Mouse (Mus musculus) stomach, embryonic 15.5 days (tissue): ENCODE measurements around the gene Ctsc. TPM values are rescaled to one million over a fixed set of nuclear protein-coding genes. Genes with fewer than 3 reads are reported as not detected.
A peak's percentile ranks its signal among the peaks of the same experiment; 100 is the strongest.
"Not testable (repeated sequence)": the region's sequence is repeated elsewhere in the genome, so short reads cannot be mapped to it uniquely, and the experiment has no call there.

Source experiments
- ATAC-seq: fragments of 200-750 bp; cut with Nextera tagmentation; 2 replicates; pipeline ENCODE4 v1.8.0; 2017; ENCODE audit warnings: low read depth, moderate number of reproducible peaks, moderate TSS enrichment; ENCODE audit not compliant: insufficient read depth, low FRiP score
- H3K27ac ChIP-seq: fragments of 300-500 bp; sonication (generic); 2 replicates; pipeline ENCODE4 v1.5.1; 2015; ENCODE audit warnings: mild to moderate bottlenecking, inconsistent platforms
- H3K27me3 ChIP-seq: fragments of 300-500 bp; sonication (generic); replicated peaks from 2 replicates; pipeline ENCODE4 v1.6.1; 2015; ENCODE audit warnings: inconsistent platforms
- H3K36me3 ChIP-seq: fragments of 300-500 bp; sonication (generic); 2 replicates; pipeline ENCODE4 v1.6.1; 2015; ENCODE audit warnings: inconsistent platforms
- H3K4me1 ChIP-seq: fragments of 300-500 bp; sonication (generic); 2 replicates; pipeline ENCODE4 v1.6.1; 2015; ENCODE audit warnings: inconsistent platforms
- H3K4me2 ChIP-seq: fragments of 300-500 bp; sonication (generic); 2 replicates; pipeline ENCODE4 v1.6.1; 2015; ENCODE audit warnings: mild to moderate bottlenecking, inconsistent platforms
- H3K4me3 ChIP-seq: fragments of 300-500 bp; sonication (generic); replicated peaks from 2 replicates; pipeline ENCODE4 v1.5.1; 2015; ENCODE audit warnings: inconsistent platforms
- H3K9ac ChIP-seq: fragments of 300-500 bp; sonication (generic); 2 replicates; pipeline ENCODE4 v1.6.1; 2015; ENCODE audit warnings: inconsistent platforms
- H3K9me3 ChIP-seq: fragments of 300-500 bp; sonication (generic); 2 replicates; pipeline ENCODE4 v1.6.1; 2016; ENCODE audit warnings: inconsistent platforms
- WGBS: fragments of 180-500 bp; shearing (Covaris S2); methylation state at CpG from one replicate; pipeline ENCODE4 v1.1.7; 2015; 5-methylcytosine and 5-hydroxymethylcytosine counted together
- polyA plus RNA-seq: library from polyadenylated mRNA; unstranded; fragments of >200 nt; fragmentation: Nextera tagmentation; extraction: Ambion mirVana; gene quantifications from 2 replicates; pipeline ENCODE4 v1.2.1, GENCODE M21; 2015

The Ctsc gene
- 110 and 114 TPM in 2 replicates for polyA plus RNA-seq

DNA sequence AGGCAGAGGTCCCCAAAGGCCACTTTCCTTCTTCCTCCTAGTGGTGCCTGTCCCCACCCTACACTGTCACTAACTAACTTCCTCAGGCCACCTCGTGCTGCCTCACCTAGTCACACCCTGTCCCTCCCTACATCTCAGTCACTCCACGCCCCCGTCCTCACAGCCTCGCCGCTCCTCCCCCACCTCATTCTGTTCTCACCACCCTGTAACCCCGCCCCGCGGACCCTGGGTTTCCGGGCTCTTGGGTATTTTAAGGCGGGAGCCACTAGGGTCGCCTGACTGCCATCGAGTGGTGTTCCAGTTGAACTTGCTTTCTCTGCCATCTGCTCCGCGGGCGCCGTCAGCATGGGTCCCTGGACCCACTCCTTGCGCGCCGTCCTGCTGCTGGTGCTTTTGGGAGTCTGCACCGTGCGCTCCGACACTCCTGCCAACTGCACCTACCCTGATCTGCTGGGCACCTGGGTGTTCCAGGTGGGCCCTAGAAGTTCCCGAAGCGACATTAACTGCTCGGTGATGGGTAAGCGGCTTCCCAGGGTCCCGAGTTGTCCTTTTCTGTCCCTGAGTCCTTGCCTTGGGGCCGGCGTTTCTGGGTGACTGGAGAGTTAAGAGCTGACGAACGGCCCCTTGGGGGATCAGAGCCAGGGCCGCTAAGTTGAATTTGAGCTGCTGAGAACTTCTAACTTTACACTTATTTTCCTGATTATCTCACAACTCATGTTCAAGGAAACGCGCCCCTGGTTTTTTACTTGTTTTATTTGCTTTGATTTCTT lies at the start of gene Ctsc:
Gene Ctsc (plus strand): TSS at position 228 of the 770 bp plus-strand sequence.
- 2% methylated on average over 34 of the region's 34 CpGs for WGBS
- no peaks in the 10 kb centered on the region for H3K4me1 ChIP-seq
- ATAC-seq, result peak; percentile 97

DNA sequence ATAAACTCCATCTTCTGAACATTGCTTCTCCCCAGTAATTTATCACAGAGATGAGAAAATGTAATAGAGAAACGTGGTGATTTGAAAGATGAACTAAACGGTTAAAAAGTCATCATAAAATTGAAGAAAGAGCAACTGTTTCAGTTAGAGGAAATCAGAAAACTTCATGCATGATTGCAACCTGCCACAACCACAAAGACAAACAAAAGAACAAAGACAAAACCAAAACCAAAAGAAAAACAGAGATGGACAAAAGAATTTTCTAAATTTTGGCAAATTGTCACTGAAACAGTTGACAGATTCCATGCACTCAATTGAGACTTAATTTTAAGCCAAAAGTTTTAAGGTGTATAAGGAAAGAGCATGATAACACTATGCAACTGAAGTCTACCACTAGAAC lies 48.8 kb upstream of the Ctsc start:
- no peak overlapping the region for H3K4me2 ChIP-seq
- no peaks in the 10 kb centered on the region for H3K4me1 ChIP-seq
- H3K9ac ChIP-seq, result no peak overlapping the region
- no peak for ATAC-seq
- no peaks in the 10 kb centered on the region for H3K36me3 ChIP-seq
- H3K9me3 ChIP-seq, result no peaks in the 10 kb centered on the region
- no peak overlapping the region for H3K4me3 ChIP-seq
- H3K27me3 ChIP-seq, result no peaks in the 10 kb centered on the region
- H3K27ac ChIP-seq, result no peak overlapping the region
- WGBS, result 61% methylated on average over 2 of the region's 2 CpGs

More for the DNA sequence above, at the start of gene Ctsc:
- no peaks in the 10 kb centered on the region for H3K36me3 ChIP-seq
- peak within 1 kb of the TSS; percentile 91 for H3K27ac ChIP-seq
- H3K9ac ChIP-seq, result peak within 1 kb of the TSS; percentile 76
- peak within 1 kb of the TSS; percentile 92 for H3K4me2 ChIP-seq
- H3K4me3 ChIP-seq, result peak within 1 kb of the TSS; percentile 65
- H3K9me3 ChIP-seq, result no peaks in the 10 kb centered on the region
- no peaks in the 10 kb centered on the region for H3K27me3 ChIP-seq

DNA sequence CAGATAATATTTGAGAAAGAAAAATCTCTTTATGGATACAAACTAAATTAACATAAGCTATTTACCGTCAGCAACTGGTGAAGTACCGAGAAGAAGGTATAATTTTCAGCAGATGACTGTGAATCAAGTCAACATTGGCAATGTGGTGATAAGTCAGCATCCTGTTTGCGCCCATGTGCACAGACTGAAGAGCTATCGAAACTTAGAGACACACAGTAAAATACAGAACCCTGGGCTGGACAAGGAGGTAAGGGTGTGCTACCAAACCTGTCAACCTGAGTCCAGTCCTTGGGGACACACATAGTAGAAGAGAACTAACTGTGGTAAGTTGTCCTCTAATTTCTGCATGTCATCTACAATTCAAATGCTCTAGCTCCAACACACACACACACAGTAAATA lies 47.8 kb upstream of the Ctsc start:
- no peak for ATAC-seq
- no peaks in the 10 kb centered on the region for H3K4me1 ChIP-seq
- H3K4me2 ChIP-seq, result no peak overlapping the region
- no peak overlapping the region for H3K27ac ChIP-seq
- WGBS, result 88% methylated on average over 4 of the region's 4 CpGs
- H3K9ac ChIP-seq, result no peak overlapping the region
- H3K4me3 ChIP-seq, result no peak overlapping the region
- H3K27me3 ChIP-seq, result no peaks in the 10 kb centered on the region
- H3K36me3 ChIP-seq, result no peaks in the 10 kb centered on the region
- H3K9me3 ChIP-seq, result no peaks in the 10 kb centered on the region

DNA sequence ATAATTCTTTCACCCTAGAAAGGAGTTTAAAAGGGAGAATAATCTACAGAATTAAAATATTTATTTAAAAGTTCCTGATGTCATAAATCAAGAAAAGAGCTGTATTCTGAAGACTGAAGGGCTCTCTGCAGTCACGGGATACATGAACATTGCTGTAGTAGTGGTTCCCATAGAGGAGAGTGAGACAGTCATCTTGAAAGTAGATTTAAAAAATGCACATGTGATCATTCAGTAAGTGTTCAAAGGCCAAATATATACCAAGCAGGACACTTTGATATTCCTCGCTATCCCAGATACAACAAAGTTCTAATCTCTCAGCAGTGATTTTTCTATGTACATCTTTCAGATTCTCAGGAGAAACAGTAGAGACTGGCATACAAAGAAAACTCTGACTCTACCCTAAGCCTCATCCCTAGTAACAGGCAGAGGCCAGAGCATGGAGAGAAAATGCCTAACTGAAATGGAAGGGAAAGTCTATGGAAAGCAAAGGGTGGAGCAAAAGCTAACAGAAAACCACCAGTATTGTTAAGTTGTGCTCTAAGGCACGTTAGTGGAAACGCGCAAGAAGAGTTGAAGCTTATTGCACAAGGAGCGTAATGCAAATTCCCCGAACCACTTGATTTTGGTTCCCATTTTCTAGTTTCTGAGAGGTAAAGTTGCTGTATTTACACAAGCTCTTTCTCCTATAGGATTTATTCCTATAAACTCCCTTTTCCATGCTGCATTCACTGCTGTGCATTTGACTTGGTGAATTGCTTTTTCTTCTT lies 46.9 kb upstream of the Ctsc start:
- no peak overlapping the region for H3K4me2 ChIP-seq
- H3K4me1 ChIP-seq, result no peaks in the 10 kb centered on the region
- no peaks in the 10 kb centered on the region for H3K9me3 ChIP-seq
- H3K4me3 ChIP-seq, result no peak overlapping the region
- 77% methylated on average over 7 of the region's 7 CpGs for WGBS
- no peak overlapping the region for H3K9ac ChIP-seq
- no peaks in the 10 kb centered on the region for H3K36me3 ChIP-seq
- no peak for ATAC-seq
- H3K27ac ChIP-seq, result no peak overlapping the region
- no peaks in the 10 kb centered on the region for H3K27me3 ChIP-seq

DNA sequence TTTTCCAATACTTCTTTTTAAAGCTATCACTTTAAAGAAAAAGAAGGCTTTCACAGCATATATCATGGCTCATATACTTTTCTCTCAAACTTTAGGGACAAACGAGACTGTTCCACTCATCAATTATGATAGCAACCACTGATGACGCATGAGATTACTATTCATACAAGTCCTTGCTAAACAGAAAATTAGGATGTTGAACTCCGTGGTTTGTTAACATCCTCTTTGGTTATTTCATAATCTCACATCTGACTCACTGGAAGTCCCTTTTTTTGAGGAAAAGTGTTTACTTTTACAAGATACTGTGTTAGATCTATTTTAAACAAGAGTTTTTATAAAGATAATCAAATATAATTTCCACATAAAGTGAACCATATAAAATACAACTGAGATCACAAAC lies 34.8 kb upstream of the Ctsc start:
- Histone ChIP-seq H3K9ac (no peak overlapping the region), H3K4me3 (no peak overlapping the region), H3K4me1 (no peaks in the 10 kb centered on the region), H3K27ac (no peak overlapping the region), H3K9me3 (no peaks in the 10 kb centered on the region), H3K27me3 (no peaks in the 10 kb centered on the region), H3K36me3 (no peaks in the 10 kb centered on the region), H3K4me2 (no peak overlapping the region)
- WGBS, result 34% methylated on average over 3 of the region's 3 CpGs
- ATAC-seq, result no peak

DNA sequence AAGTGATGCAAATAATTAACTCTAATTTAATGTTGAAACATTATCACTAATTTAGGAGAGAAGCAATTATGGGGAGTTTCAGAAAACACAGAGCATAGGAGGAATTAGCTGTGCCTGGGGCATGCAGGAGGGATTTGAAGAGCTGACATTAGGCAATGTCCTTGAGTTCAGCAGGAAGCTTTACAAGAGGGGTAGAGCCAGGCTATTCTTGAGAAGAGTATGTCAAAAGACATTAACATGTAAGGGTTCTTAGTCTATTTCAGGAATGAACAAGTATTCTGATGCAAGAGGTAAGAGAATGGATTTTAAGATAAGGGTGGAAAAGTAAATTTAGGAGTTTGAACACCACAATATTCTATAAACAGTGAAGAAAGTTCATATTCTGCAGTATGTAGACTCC lies 33.4 kb upstream of the Ctsc start:
- Histone ChIP-seq H3K4me1 (no peaks in the 10 kb centered on the region), H3K9ac (no peak overlapping the region), H3K27me3 (no peaks in the 10 kb centered on the region), H3K27ac (no peak overlapping the region), H3K4me3 (no peak overlapping the region), H3K9me3 (no peaks in the 10 kb centered on the region), H3K4me2 (no peak overlapping the region), H3K36me3 (no peaks in the 10 kb centered on the region)
- ATAC-seq, result no peak

DNA sequence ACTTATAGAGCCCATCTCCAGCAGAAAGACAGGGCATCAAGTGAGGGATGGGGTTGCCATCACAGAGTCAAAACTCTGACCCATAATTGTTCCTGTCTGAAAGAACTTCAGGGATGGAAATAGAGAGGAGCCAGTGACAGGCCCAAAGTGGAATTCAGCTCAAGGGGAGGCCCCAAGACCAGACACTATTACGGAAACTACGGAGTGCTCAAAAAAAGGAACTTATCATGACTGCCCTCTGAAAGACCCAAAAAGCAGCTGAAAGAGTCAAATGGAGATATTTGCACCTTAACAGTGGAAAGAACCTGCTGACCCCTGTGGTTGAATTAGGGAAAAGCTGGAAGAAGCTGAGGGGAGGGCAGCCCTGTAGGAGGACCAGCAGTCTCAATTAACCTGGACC lies 27.5 kb upstream of the Ctsc start:
- H3K36me3 ChIP-seq, H3K9ac ChIP-seq, ATAC-seq, H3K9me3 ChIP-seq, H3K27ac ChIP-seq, H3K4me2 ChIP-seq, H3K4me1 ChIP-seq, H3K27me3 ChIP-seq, H3K4me3 ChIP-seq: not testable (repeated sequence)
- 89% methylated on average over 2 of the region's 2 CpGs for WGBS

DNA sequence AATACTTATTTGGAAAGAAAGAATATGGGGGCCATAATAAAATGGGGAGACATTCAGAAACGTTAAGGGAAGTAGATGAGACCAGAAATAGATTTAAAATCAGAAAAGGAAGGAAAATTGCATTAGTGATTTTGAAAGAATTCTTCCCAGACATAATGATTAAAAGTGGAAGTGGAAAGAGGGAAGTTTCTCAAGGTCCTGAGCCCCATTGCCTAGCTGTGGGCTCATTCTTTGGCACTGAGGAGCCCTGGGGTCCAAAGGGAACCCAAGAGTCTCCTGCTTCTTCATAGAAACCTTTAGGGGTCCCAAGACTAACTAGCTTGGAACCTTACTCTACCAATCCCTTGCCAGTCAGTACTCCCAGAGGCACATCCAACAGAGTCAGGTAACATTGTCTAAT lies 26.4 kb upstream of the Ctsc start:
- WGBS, result 51% methylated on average over 1 of the region's 1 CpGs
- no peak for ATAC-seq
- no peak overlapping the region for H3K4me2 ChIP-seq

DNA sequence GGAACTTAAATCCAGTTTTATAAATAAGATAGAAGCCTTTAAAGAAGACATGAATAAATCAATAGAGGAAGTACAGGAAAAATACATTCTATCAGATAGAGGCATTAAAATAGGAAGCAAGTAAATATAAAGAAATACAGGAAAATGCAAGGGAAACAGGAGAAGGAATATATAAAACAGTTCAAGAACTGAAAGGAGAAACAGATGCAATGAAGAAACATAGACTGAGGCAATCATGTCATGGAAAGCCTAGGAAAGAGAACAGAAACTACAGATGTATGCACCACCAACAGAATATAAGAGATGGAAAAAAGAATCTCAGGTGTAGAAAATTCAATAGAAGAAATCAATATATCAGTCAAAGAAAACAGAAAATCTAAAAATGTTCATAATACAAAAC lies 25.8 kb upstream of the Ctsc start:
- H3K36me3 ChIP-seq, result no peaks in the 10 kb centered on the region
- ATAC-seq, result no peak
- no peak overlapping the region for H3K4me3 ChIP-seq
- no peaks in the 10 kb centered on the region for H3K4me1 ChIP-seq
- no peaks in the 10 kb centered on the region for H3K27me3 ChIP-seq
- H3K9me3 ChIP-seq, result no peaks in the 10 kb centered on the region
- H3K27ac ChIP-seq, result no peak overlapping the region
- no peak overlapping the region for H3K9ac ChIP-seq
- no peak overlapping the region for H3K4me2 ChIP-seq

More for the DNA sequence above, 26.4 kb upstream of the Ctsc start:
- Histone ChIP-seq H3K27me3 (no peaks in the 10 kb centered on the region), H3K36me3 (no peaks in the 10 kb centered on the region), H3K9me3 (no peaks in the 10 kb centered on the region), H3K9ac (no peak overlapping the region), H3K4me1 (no peaks in the 10 kb centered on the region), H3K4me3 (no peak overlapping the region), H3K27ac (no peak overlapping the region)

DNA sequence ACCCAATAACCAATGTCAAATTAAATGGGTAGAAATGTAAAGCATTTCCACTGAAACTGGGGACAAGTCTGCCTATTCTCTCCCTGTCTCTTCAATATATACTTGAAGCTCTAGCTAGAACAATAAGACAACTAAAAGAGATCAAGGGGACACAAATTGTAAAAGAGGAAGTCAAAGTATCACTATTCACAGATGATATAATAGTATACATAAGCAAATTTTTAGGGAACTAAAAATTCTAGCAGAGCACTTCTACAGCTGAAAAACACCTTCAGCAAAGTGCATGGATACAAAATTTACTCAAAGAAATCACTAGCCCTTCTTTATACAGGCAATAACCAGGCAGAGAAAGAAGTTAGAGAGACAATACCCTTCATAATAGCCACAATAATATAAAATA lies 23.0 kb upstream of the Ctsc start:
- no peak for ATAC-seq
- Histone ChIP-seq H3K9me3 (no peaks in the 10 kb centered on the region), H3K27ac (no peak overlapping the region), H3K9ac (no peak overlapping the region), H3K36me3 (no peaks in the 10 kb centered on the region), H3K27me3 (no peaks in the 10 kb centered on the region), H3K4me3 (no peak overlapping the region), H3K4me1 (no peaks in the 10 kb centered on the region), H3K4me2 (no peak overlapping the region)

DNA sequence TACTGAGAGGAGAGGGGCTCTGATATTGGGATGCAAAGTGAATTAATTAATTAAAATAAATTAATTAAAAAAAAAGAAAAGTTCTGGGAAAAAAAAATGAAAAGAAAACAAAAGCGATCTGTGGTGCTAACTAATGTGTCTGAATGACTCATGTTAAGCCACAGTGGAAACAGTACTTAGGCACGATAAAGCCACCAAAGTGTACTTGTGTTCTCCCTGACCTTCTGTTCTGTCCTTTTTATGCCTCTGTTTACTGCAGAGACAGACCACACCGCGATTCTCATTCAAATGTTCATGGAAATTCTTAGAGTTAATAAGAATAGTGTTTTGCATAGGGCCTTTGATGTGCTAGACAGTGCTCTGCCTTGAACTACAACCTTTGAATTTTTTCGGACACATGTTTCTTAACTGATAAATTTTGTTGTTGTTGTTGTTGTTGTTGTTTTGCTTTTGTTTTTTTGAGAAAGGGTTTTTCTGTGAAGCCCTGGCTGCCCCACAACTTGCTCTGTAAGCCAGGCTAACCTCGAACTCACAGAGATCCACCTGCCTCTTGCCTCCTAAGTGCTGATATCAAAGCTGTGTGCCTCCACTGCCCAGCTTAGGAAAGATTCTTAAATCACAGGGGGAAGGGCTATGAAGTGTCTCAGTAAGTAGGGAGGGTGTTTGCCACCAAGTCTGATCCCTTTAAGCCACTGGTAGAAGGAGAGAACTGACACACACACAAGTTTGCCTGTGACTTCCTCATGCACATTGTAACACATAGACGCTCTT lies 18.5 kb upstream of the Ctsc start:
- H3K9me3 ChIP-seq, result no peaks in the 10 kb centered on the region
- H3K4me2 ChIP-seq, result no peak overlapping the region
- H3K36me3 ChIP-seq, result no peaks in the 10 kb centered on the region
- ATAC-seq, result no peak
- H3K4me3 ChIP-seq, result no peak overlapping the region
- H3K27ac ChIP-seq, result no peak overlapping the region
- no peak overlapping the region for H3K9ac ChIP-seq
- no peaks in the 10 kb centered on the region for H3K4me1 ChIP-seq
- WGBS, result 68% methylated on average over 7 of the region's 7 CpGs
- no peaks in the 10 kb centered on the region for H3K27me3 ChIP-seq

DNA sequence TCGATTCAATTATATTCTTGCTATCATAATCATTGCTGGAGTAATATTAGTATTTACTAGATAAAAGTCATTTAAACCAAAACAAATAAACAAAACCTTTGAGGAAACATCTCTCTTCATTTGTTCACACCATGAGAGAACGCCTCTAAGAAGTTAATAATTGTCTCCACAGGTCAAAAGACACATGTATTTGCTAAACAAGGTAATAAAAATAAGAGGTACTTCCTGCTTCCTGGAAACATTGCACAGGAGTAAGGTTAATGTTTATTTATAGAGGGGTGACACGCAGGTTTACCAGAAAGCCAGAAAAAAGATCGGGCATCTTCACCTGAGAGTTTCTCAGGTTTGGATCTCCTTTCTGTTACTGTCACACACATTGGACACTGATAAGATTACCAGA lies 16.1 kb upstream of the Ctsc start:
- Histone ChIP-seq H3K4me1 (no peaks in the 10 kb centered on the region), H3K9ac (no peak overlapping the region), H3K27me3 (no peaks in the 10 kb centered on the region), H3K4me3 (no peak overlapping the region), H3K36me3 (no peaks in the 10 kb centered on the region), H3K4me2 (no peak overlapping the region), H3K9me3 (no peaks in the 10 kb centered on the region), H3K27ac (no peak overlapping the region)
- 64% methylated on average over 4 of the region's 4 CpGs for WGBS
- ATAC-seq, result no peak
